In the genomic region with DNA sequence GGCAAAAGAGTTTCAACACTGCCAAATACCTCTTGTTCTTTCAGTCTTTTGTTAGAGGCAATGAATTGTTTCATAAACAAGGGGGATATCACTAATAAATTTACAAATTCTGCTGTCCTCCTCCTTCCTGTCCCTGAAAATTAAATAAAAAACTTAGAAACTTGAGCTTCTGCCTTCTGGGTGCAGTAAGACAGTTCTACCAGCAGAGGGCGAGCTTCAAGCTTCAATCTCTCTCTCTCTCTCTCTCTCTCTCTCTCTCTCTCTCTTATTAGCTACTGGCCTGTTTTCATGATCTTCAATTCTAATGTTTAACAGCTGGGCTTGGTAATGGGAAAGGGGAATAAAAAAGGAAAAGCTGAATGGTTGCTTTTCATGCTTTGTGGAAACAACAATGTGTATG, we compare ENCODE assay signal across 8 mouse cellular contexts.
DNase-seq lines count a peak whose midpoint lies in the region; ATAC-seq lines count a peak whose summit lies in the region.

No protein-coding gene starts in this region.

- H3K27me3 ChIP-seq in kidney, embryonic 15.5 days: peaks cover 46% of the 10 kb centered on the region

- H3K4me2 ChIP-seq in kidney, embryonic 15.5 days: no peak overlapping the region

- 0% methylated on average over 1 of the region's 1 CpGs for WGBS in kidney, embryonic 15.5 days

- H3K27ac ChIP-seq in kidney, embryonic 15.5 days: no peak overlapping the region

- no peak for ATAC-seq in kidney, embryonic 15.5 days (replicated peaks; ENCODE audit: low FRiP score)
- ATAC-seq in common myeloid progenitor, adult 5-6 weeks (replicated peaks; ENCODE audit: low read depth, poor library complexity, severe bottlenecking): 0 out of 2 replicates have a peak, but pooled peaks have one; percentile 50
- ATAC-seq in megakaryocyte progenitor cell, adult 5-6 weeks (replicated peaks; ENCODE audit: poor library complexity): peak; percentile 44; the same call in 1 of the 2 replicates
- ATAC-seq in frontal cortex, adult (ENCODE audit: low TSS enrichment): no peak

- H3K4me1 ChIP-seq in kidney, embryonic 15.5 days: peaks cover 16% of the 10 kb centered on the region

- H3K9ac ChIP-seq in kidney, embryonic 15.5 days: no peak overlapping the region

- H3K4me3 ChIP-seq in kidney, embryonic 15.5 days (replicated peaks): no peak overlapping the region

- DNase-seq in kidney, adult 9 months: peak; percentile 18
- peak; percentile 11 for DNase-seq in urinary bladder, postnatal 25 days (ENCODE audit: low spot score)
- DNase-seq in urinary bladder, adult 18-20 months (ENCODE audit: low spot score in 2 of 2): no peak
- no peak for DNase-seq in thymus, postnatal 36 days

- no peaks in the 10 kb centered on the region for H3K36me3 ChIP-seq in kidney, embryonic 15.5 days

- no peaks in the 10 kb centered on the region for H3K9me3 ChIP-seq in kidney, embryonic 15.5 days (replicated peaks)

Comparison
In these comparisons a context has a peak if more than half of its experiments do, and no peak if none do; other contexts are left out.
1. DNase-seq: peak in kidney, adult 9 months (single experiment) and urinary bladder, postnatal 25 days (single experiment); none in urinary bladder, adult 18-20 months (0 of 2) and thymus, postnatal 36 days (0 of 2).
2. ATAC-seq: peak in common myeloid progenitor, adult 5-6 weeks (single experiment) and megakaryocyte progenitor cell, adult 5-6 weeks (single experiment); none in kidney, embryonic 15.5 days (single experiment) and frontal cortex, adult (single experiment).